Mouse (Mus musculus) testis, adult 2 months (tissue): ENCODE measurements at regions not wholly inside any gene's neighbourhood (a gene's known extent, or its start where the extent isn't known, plus 50 kb on each side); places are given as distances from the start of the nearest gene placed in this dataset.

Experiments used
- H3K27ac ChIP-seq: fragments of 200-500 bp; 2 replicates; pipeline ENCODE4 v1.5.1; 2012; ENCODE audit warnings: low read depth, low read length; ENCODE audit not compliant: control insufficient read depth, insufficient read depth
- H3K27me3 ChIP-seq: fragments of 200-500 bp; 2 replicates; pipeline ENCODE4 v1.6.1; 2012; ENCODE audit warnings: mild to moderate bottlenecking, low read length, moderate library complexity; ENCODE audit not compliant: control insufficient read depth, insufficient read depth
- H3K36me3 ChIP-seq: fragments of 200-500 bp; 2 replicates; pipeline ENCODE4 v1.6.1; 2012; ENCODE audit warnings: mild to moderate bottlenecking, low read length; ENCODE audit not compliant: control insufficient read depth, insufficient read depth
- H3K4me1 ChIP-seq: fragments of 200-500 bp; 2 replicates; pipeline ENCODE4 v1.6.1; 2012; ENCODE audit warnings: low read length; ENCODE audit not compliant: control insufficient read depth, insufficient read depth
- H3K4me3 ChIP-seq: fragments of 200-500 bp; 2 replicates; pipeline ENCODE4 v1.5.1; 2012; ENCODE audit warnings: low read depth, mild to moderate bottlenecking, low read length, moderate library complexity, mixed read lengths; ENCODE audit not compliant: control insufficient read depth
- CTCF ChIP-seq: fragments of 200-500 bp; IDR thresholded peaks from 2 replicates; pipeline ENCODE4 v1.5.1; 2012; ENCODE audit warnings: low read depth, mild to moderate bottlenecking, inconsistent platforms, low read length, moderate library complexity; ENCODE audit not compliant: control insufficient read depth, insufficient read depth, insufficient replicate concordance
- POLR2A ChIP-seq: fragments of 200-500 bp; IDR thresholded peaks from 2 replicates; pipeline ENCODE4 v1.6.1; 2012; ENCODE audit warnings: low read depth, mild to moderate bottlenecking, inconsistent platforms, low read length, moderate library complexity; ENCODE audit not compliant: control insufficient read depth

GRCm38 (mm10) chr16:90335499-90335898, 50.3 kb upstream of the Hunk start:
- Histone ChIP-seq H3K27me3 (no peaks in the 10 kb centered on the region), H3K4me3 (peak overlapping the region; percentile 84), H3K36me3 (no peaks in the 10 kb centered on the region), H3K27ac (peak overlapping the region; percentile 40), H3K4me1 (peaks cover 32% of the 10 kb centered on the region)
- no peak for TF ChIP-seq CTCF
- TF ChIP-seq POLR2A = peak; percentile 68; the same call in 1 of the 2 replicates

- Histone ChIP-seq H3K4me3 (peak overlapping the region; percentile 25), H3K27ac (no peak overlapping the region), H3K36me3 (no peaks in the 10 kb centered on the region), H3K27me3 (no peaks in the 10 kb centered on the region), H3K4me1 (peaks cover 32% of the 10 kb centered on the region)
- no peak for TF ChIP-seq CTCF
- TF ChIP-seq POLR2A = no peak
Observed at GRCm38 (mm10) chr16:90333876-90334825, 49.8 kb upstream of the Scaf4 start.
